Mouse (Mus musculus) testis, adult 2 months (tissue): ENCODE results near the gene Cd40lg. TPM values are rescaled to one million over a fixed set of nuclear protein-coding genes. Genes with fewer than 3 reads are reported as not detected.

Experiments used
- H3K27ac ChIP-seq: fragments of 200-500 bp; 2 replicates; pipeline ENCODE4 v1.5.1; 2012; ENCODE audit warnings: low read depth, low read length; ENCODE audit not compliant: control insufficient read depth, insufficient read depth
- H3K27me3 ChIP-seq: fragments of 200-500 bp; 2 replicates; pipeline ENCODE4 v1.6.1; 2012; ENCODE audit warnings: mild to moderate bottlenecking, low read length, moderate library complexity; ENCODE audit not compliant: control insufficient read depth, insufficient read depth
- H3K36me3 ChIP-seq: fragments of 200-500 bp; 2 replicates; pipeline ENCODE4 v1.6.1; 2012; ENCODE audit warnings: mild to moderate bottlenecking, low read length; ENCODE audit not compliant: control insufficient read depth, insufficient read depth
- H3K4me1 ChIP-seq: fragments of 200-500 bp; 2 replicates; pipeline ENCODE4 v1.6.1; 2012; ENCODE audit warnings: low read length; ENCODE audit not compliant: control insufficient read depth, insufficient read depth
- H3K4me3 ChIP-seq: fragments of 200-500 bp; 2 replicates; pipeline ENCODE4 v1.5.1; 2012; ENCODE audit warnings: low read depth, mild to moderate bottlenecking, low read length, moderate library complexity, mixed read lengths; ENCODE audit not compliant: control insufficient read depth
- CTCF ChIP-seq: fragments of 200-500 bp; IDR thresholded peaks from 2 replicates; pipeline ENCODE4 v1.5.1; 2012; ENCODE audit warnings: low read depth, mild to moderate bottlenecking, inconsistent platforms, low read length, moderate library complexity; ENCODE audit not compliant: control insufficient read depth, insufficient read depth, insufficient replicate concordance
- POLR2A ChIP-seq: fragments of 200-500 bp; IDR thresholded peaks from 2 replicates; pipeline ENCODE4 v1.6.1; 2012; ENCODE audit warnings: low read depth, mild to moderate bottlenecking, inconsistent platforms, low read length, moderate library complexity; ENCODE audit not compliant: control insufficient read depth
- polyA plus RNA-seq: library from polyadenylated mRNA; depleted of rRNA; stranded (reverse); fragments of >200 nt; gene quantifications from 2 replicates; pipeline ENCODE4 v1.2.3, GENCODE M21; 2012

Cd40lg gene
- polyA plus RNA-seq, 1 experiment, result 0.16 TPM

DNA sequence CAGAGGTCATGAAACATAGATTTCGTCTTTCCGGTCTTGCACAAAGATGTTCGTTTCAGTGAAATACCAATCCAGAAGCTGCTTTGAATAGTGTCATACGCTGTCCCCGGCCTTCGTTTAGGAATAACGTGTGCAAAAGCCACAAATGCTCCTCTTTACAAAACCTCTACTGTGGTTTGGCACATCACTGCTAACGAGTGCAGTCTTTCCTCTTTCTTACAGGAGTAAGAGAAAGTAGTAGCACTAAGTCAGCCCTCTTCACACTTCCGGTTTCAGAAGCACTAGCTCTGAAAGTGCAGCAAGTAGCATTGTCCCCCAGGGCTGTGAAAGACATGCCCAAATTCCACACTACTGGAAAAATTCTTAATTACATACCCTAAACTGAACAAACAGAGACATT lies 15.6 kb upstream of the Cd40lg start:
- no peaks in the 10 kb centered on the region for H3K36me3 ChIP-seq
- no peak overlapping the region for H3K4me3 ChIP-seq
- no peaks in the 10 kb centered on the region for H3K4me1 ChIP-seq

DNA sequence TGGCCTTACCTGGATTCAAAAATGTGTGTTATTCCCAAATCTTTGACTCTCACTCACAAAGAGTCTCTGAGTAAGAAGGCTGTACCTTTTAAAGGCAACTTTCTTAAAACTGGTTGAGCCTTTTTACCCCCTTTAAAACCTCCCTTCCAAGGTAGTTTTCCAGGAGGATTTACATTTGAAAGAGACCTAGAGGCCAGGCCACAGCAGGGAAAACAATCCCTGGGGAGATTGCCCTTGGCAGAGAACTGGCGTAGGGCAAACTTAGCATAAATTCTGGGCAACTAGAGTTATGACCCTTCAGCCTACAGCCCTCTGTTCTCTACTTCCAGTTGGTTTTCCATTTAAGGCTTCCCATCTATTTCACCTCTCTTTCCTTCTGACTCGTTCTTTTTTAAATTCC lies 13.9 kb upstream of the Cd40lg start:
- no peak overlapping the region for H3K4me3 ChIP-seq
- TF ChIP-seq CTCF (no peak), POLR2A (no peak)
- H3K27ac ChIP-seq, result no peak overlapping the region
- no peaks in the 10 kb centered on the region for H3K4me1 ChIP-seq
- H3K36me3 ChIP-seq, result no peaks in the 10 kb centered on the region
- H3K27me3 ChIP-seq, result no peaks in the 10 kb centered on the region

More for the DNA sequence above, 15.6 kb upstream of the Cd40lg start:
- TF ChIP-seq POLR2A (no peak), CTCF (no peak)
- Histone ChIP-seq H3K27ac (no peak overlapping the region), H3K27me3 (no peaks in the 10 kb centered on the region)

- H3K36me3 ChIP-seq, result no peaks in the 10 kb centered on the region
- no peak overlapping the region for H3K27ac ChIP-seq
- TF ChIP-seq CTCF (no peak), POLR2A (no peak)
- H3K27me3 ChIP-seq, result no peaks in the 10 kb centered on the region
- H3K4me1 ChIP-seq, result no peaks in the 10 kb centered on the region
- no peak overlapping the region for H3K4me3 ChIP-seq
These were observed 11.5 kb upstream of the Cd40lg start for GRCm38 (mm10) chrX:57200397-57200796.

DNA sequence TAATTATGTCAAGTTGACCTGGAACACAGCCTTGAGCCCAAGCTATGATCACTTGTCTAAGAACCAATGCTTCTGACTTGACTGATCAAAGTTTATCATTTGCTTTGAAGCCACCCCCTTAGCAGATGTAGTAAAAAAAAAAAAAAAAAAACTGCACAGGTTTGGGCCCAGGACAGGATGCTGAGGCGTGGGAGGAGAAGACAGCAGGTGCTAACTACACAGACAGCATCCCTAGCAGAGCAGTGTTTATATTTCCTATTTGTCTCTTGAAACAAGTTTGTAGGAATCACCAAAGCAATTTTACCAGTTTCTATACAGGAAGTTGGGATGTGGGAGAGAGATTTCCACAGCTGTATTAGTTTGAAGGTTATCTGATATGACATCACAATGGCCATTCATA lies 1.4 kb upstream of the Cd40lg start:
- H3K36me3 ChIP-seq, result no peaks in the 10 kb centered on the region
- no peaks in the 10 kb centered on the region for H3K27me3 ChIP-seq
- no peak for TF ChIP-seq CTCF
- TF ChIP-seq POLR2A, result no peak
- no peaks in the 10 kb centered on the region for H3K4me1 ChIP-seq
- H3K4me3 ChIP-seq, result no peak overlapping the region
- H3K27ac ChIP-seq, result no peak overlapping the region

- no peaks in the 10 kb centered on the region for H3K36me3 ChIP-seq
- no peaks in the 10 kb centered on the region for H3K27me3 ChIP-seq
- no peak overlapping the region for H3K27ac ChIP-seq
- H3K4me1 ChIP-seq, result no peaks in the 10 kb centered on the region
- TF ChIP-seq POLR2A (no peak), CTCF (no peak)
- H3K4me3 ChIP-seq, result no peak overlapping the region
These were observed 919 bp downstream of the Cd40lg start for GRCm38 (mm10) chrX:57212862-57213261.

DNA sequence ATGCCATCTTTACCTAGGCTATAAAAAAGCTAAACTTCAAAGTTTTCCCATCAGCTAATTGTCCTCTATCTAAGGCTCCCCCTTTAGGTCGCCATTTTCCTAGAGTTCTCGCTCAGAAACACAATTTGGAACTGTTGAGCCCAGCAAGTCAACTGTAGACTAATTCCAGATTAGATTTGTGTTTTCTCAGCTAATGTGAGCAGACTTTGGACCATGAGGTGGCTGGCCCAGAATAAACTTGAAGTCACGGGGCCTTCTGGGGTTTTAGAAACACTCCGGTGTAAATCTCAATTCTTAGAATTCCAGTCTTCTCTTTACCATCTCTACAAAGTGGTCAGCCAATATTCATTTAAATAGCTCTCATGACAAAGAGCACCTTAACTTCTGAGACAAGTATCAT lies 3.6 kb downstream of the Cd40lg start:
- no peaks in the 10 kb centered on the region for H3K27me3 ChIP-seq
- no peaks in the 10 kb centered on the region for H3K4me1 ChIP-seq
- H3K27ac ChIP-seq, result no peak overlapping the region
- H3K4me3 ChIP-seq, result no peak overlapping the region
- H3K36me3 ChIP-seq, result no peaks in the 10 kb centered on the region
- TF ChIP-seq CTCF (no peak), POLR2A (no peak)

DNA sequence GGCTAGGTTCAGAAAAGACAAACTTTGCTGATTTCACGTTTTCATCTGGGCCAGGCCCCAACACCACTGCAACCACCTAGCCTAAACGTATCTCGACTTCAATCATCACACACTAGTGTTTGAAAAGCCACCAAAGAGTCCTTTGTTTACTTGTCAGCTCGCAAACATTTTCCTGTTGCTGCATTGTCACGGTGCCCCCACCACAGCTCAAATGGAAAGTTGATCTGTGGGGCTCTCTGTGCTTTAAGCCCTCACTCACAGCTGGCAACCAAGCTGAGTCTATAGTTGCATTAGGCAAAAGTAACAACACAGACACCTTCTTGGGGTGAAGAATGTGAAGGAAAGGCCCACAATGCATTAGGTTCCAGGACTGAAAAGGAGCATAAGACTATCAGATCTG lies 4.3 kb downstream of the Cd40lg start:
- TF ChIP-seq POLR2A, result no peak
- no peak for TF ChIP-seq CTCF
- no peaks in the 10 kb centered on the region for H3K36me3 ChIP-seq
- no peak overlapping the region for H3K27ac ChIP-seq
- no peaks in the 10 kb centered on the region for H3K4me1 ChIP-seq
- H3K4me3 ChIP-seq, result no peak overlapping the region
- H3K27me3 ChIP-seq, result no peaks in the 10 kb centered on the region

- H3K27ac ChIP-seq, result no peak overlapping the region
- H3K4me1 ChIP-seq, result no peaks in the 10 kb centered on the region
- H3K27me3 ChIP-seq, result no peaks in the 10 kb centered on the region
- no peaks in the 10 kb centered on the region for H3K36me3 ChIP-seq
- H3K4me3 ChIP-seq, result no peak overlapping the region
- TF ChIP-seq POLR2A (no peak), CTCF (no peak)
These were observed 7.6 kb downstream of the Cd40lg start for GRCm38 (mm10) chrX:57219563-57219962.
